Mouse (Mus musculus): ENCODE results near the gene Il27ra. TPM values are rescaled to one million over a fixed set of nuclear protein-coding genes. Genes with fewer than 3 reads are reported as not detected.
A peak's percentile ranks its signal among the peaks of the same experiment; 100 is the strongest.

Il27ra gene
- total and polyA plus RNA-seq, 3 experiments = not detected

GRCm38 (mm10) chr8:84052746-84053145 is 10.4 kb upstream of the Il27ra start:
- H3K4me1 ChIP-seq (ENCODE audit: insufficient read depth, low read depth, low read length) = 0 out of 2 replicates have a peak, but pooled peaks cover 2% of the 10 kb centered on the region
- no peak for TF ChIP-seq GATA2 (IDR thresholded peaks at IDR 0.05; ENCODE audit: borderline replicate concordance, low read depth, low read length)
- no peak for TF ChIP-seq TAL1 (conservative IDR thresholded peaks at IDR 0.05; ENCODE audit: low read depth, low read length)
- DNase-seq (ENCODE audit: low spot score) (peak; percentile 53), ATAC-seq (ENCODE audit: extremely low read depth, insufficient number of reproducible peaks, low FRiP score, poor library complexity, severe bottlenecking) (no peak)
- H3K4me3 ChIP-seq (ENCODE audit: low read depth, low read length) = no peak overlapping the region
- peaks cover 5% of the 10 kb centered on the region; the same call in 1 of the 2 replicates for H3K27me3 ChIP-seq (ENCODE audit: insufficient read depth, low read length)
- no peaks in the 10 kb centered on the region for H3K9me3 ChIP-seq (replicated peaks)
- H3K36me3 ChIP-seq (replicated peaks) = no peaks in the 10 kb centered on the region

GRCm38 (mm10) chr8:84048171-84048570 is 5.8 kb upstream of the Il27ra start:
- DNase-seq (ENCODE audit: low spot score) (no peak), ATAC-seq (ENCODE audit: extremely low read depth, insufficient number of reproducible peaks, low FRiP score, poor library complexity, severe bottlenecking) (no peak)
- Histone ChIP-seq H3K4me1 (ENCODE audit: insufficient read depth, low read depth, low read length) (0 out of 2 replicates have a peak, but pooled peaks cover 2% of the 10 kb centered on the region), H3K9me3 (replicated peaks) (0 out of 2 replicates have a peak, but pooled peaks cover 2% of the 10 kb centered on the region), H3K36me3 (replicated peaks) (no peaks in the 10 kb centered on the region), H3K27me3 (ENCODE audit: insufficient read depth, low read length) (peaks cover 20% of the 10 kb centered on the region), H3K4me3 (ENCODE audit: low read depth, low read length) (no peak overlapping the region)
- TF ChIP-seq GATA1 (IDR thresholded peaks at IDR 0.05; ENCODE audit: borderline replicate concordance, low read length) (no peak), CTCF (IDR thresholded peaks at IDR 0.05; ENCODE audit: low read depth, low read length) (no peak), TAL1 (conservative IDR thresholded peaks at IDR 0.05; ENCODE audit: low read depth, low read length) (no peak), GATA2 (IDR thresholded peaks at IDR 0.05; ENCODE audit: borderline replicate concordance, low read depth, low read length) (no peak), POLR2AphosphoS5 (IDR thresholded peaks at IDR 0.05; ENCODE audit: insufficient replicate concordance, low read depth, low read length) (no peak)

GRCm38 (mm10) chr8:84046505-84046904 is 4.1 kb upstream of the Il27ra start:
- peaks cover 34% of the 10 kb centered on the region for H3K27me3 ChIP-seq (ENCODE audit: insufficient read depth, low read length)

GRCm38 (mm10) chr8:84044900-84045299 is 2.5 kb upstream of the Il27ra start, which contains the start of gene Rln3:
Gene Rln3, minus strand, starts transcription at chr8:84045000.
- H3K4me1 ChIP-seq (ENCODE audit: insufficient read depth, low read depth, low read length) = no peaks in the 10 kb centered on the region; the same call in 1 of the 2 replicates
- 0 out of 2 replicates have a peak, but pooled peaks cover 2% of the 10 kb centered on the region for H3K9me3 ChIP-seq (replicated peaks)
- no peaks in the 10 kb centered on the region for H3K36me3 ChIP-seq (replicated peaks)
- no peak within 1 kb of the TSS for H3K4me3 ChIP-seq (ENCODE audit: low read depth, low read length)
- peaks cover 41% of the 10 kb centered on the region for H3K27me3 ChIP-seq (ENCODE audit: insufficient read depth, low read length)
- DNase-seq (ENCODE audit: low spot score) (no peak), ATAC-seq (ENCODE audit: extremely low read depth, insufficient number of reproducible peaks, low FRiP score, poor library complexity, severe bottlenecking) (no peak)
- no peak for TF ChIP-seq GATA2 (IDR thresholded peaks at IDR 0.05; ENCODE audit: borderline replicate concordance, low read depth, low read length)
- TF ChIP-seq CTCF (IDR thresholded peaks at IDR 0.05; ENCODE audit: low read depth, low read length) = no peak
- TF ChIP-seq TAL1 (conservative IDR thresholded peaks at IDR 0.05; ENCODE audit: low read depth, low read length) = no peak
- no peak for TF ChIP-seq GATA1 (IDR thresholded peaks at IDR 0.05; ENCODE audit: borderline replicate concordance, low read length)
- TF ChIP-seq POLR2AphosphoS5 (IDR thresholded peaks at IDR 0.05; ENCODE audit: insufficient replicate concordance, low read depth, low read length) = no peak

More at GRCm38 (mm10) chr8:84046505-84046904, 4.1 kb upstream of the Il27ra start:
- Histone ChIP-seq H3K36me3 (replicated peaks) (no peaks in the 10 kb centered on the region), H3K4me1 (ENCODE audit: insufficient read depth, low read depth, low read length) (no peaks in the 10 kb centered on the region; the same call in 1 of the 2 replicates), H3K9me3 (replicated peaks) (0 out of 2 replicates have a peak, but pooled peaks cover 2% of the 10 kb centered on the region), H3K4me3 (ENCODE audit: low read depth, low read length) (no peak overlapping the region)
- TF ChIP-seq POLR2AphosphoS5 (IDR thresholded peaks at IDR 0.05; ENCODE audit: insufficient replicate concordance, low read depth, low read length) = no peak
- TF ChIP-seq GATA1 (IDR thresholded peaks at IDR 0.05; ENCODE audit: borderline replicate concordance, low read length) = no peak
- TF ChIP-seq CTCF (IDR thresholded peaks at IDR 0.05; ENCODE audit: low read depth, low read length) = no peak
- TF ChIP-seq GATA2 (IDR thresholded peaks at IDR 0.05; ENCODE audit: borderline replicate concordance, low read depth, low read length) = no peak
- TF ChIP-seq TAL1 (conservative IDR thresholded peaks at IDR 0.05; ENCODE audit: low read depth, low read length) = no peak
- ATAC-seq (ENCODE audit: extremely low read depth, insufficient number of reproducible peaks, low FRiP score, poor library complexity, severe bottlenecking) (no peak), DNase-seq (ENCODE audit: low spot score) (no peak)

GRCm38 (mm10) chr8:84044103-84044502 is 1.7 kb upstream of the Il27ra start:
- TF ChIP-seq GATA2 (IDR thresholded peaks at IDR 0.05; ENCODE audit: borderline replicate concordance, low read depth, low read length) = no peak
- no peak for TF ChIP-seq POLR2AphosphoS5 (IDR thresholded peaks at IDR 0.05; ENCODE audit: insufficient replicate concordance, low read depth, low read length)
- no peak for TF ChIP-seq TAL1 (conservative IDR thresholded peaks at IDR 0.05; ENCODE audit: low read depth, low read length)
- TF ChIP-seq GATA1 (IDR thresholded peaks at IDR 0.05; ENCODE audit: borderline replicate concordance, low read length) = no peak
- no peak for TF ChIP-seq CTCF (IDR thresholded peaks at IDR 0.05; ENCODE audit: low read depth, low read length)
- ATAC-seq (ENCODE audit: extremely low read depth, insufficient number of reproducible peaks, low FRiP score, poor library complexity, severe bottlenecking) = no peak
- Histone ChIP-seq H3K4me3 (ENCODE audit: low read depth, low read length) (no peak overlapping the region), H3K4me1 (ENCODE audit: insufficient read depth, low read depth, low read length) (no peaks in the 10 kb centered on the region; the same call in 1 of the 2 replicates), H3K9me3 (replicated peaks) (0 out of 2 replicates have a peak, but pooled peaks cover 2% of the 10 kb centered on the region), H3K36me3 (replicated peaks) (no peaks in the 10 kb centered on the region), H3K27me3 (ENCODE audit: insufficient read depth, low read length) (peaks cover 41% of the 10 kb centered on the region)
- DNase-seq (ENCODE audit: low spot score) = no peak

- DNase-seq (ENCODE audit: low spot score) = no peak
- H3K4me1 ChIP-seq (ENCODE audit: insufficient read depth, low read depth, low read length) = no peaks in the 10 kb centered on the region; the same call in 1 of the 2 replicates
- no peak for TF ChIP-seq GATA2 (IDR thresholded peaks at IDR 0.05; ENCODE audit: borderline replicate concordance, low read depth, low read length)
- H3K36me3 ChIP-seq (replicated peaks) = no peaks in the 10 kb centered on the region
- no peak overlapping the region for H3K4me3 ChIP-seq (ENCODE audit: low read depth, low read length)
- no peak for ATAC-seq (ENCODE audit: extremely low read depth, insufficient number of reproducible peaks, low FRiP score, poor library complexity, severe bottlenecking)
- 0 out of 2 replicates have a peak, but pooled peaks cover 2% of the 10 kb centered on the region for H3K9me3 ChIP-seq (replicated peaks)
- H3K27me3 ChIP-seq (ENCODE audit: insufficient read depth, low read length) = peaks cover 37% of the 10 kb centered on the region
Measured at GRCm38 (mm10) chr8:84042948-84043342, 556 bp upstream of the Il27ra start.
